Mouse (Mus musculus) ovary, postnatal 10 days (tissue): ENCODE data around the gene Polr2a.

Experiments used
- DNase-seq: peaks from one replicate; pipeline ENCODE4 v3.0.0; 2022; ENCODE audit warnings: low spot score

Gene Polr2a

DNA sequence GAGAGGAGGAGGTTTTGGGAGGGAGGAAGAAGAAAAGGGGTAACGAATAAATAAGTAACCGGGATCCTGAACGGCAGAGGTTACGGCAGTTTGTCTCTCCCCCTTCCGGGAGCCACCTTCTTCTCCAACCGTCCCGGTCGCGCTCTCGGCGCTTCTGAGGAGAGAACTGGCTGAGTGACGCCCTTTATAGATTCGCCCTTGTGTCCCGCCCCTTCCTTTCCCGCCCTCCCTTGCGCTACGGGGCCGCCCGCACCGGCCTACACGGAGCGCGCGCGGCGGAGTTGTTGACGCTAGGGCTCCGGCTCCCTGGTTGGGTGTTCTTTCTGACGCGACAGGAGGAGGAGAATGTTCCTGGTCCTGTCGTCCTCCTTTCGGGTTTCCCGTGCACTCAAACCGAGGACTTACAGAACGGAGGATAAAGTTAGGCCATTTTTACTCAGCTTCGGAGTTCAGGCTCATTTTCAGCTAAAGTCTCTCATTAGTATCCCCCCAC lies at the start of gene Polr2a:
Gene Polr2a, minus strand, starts transcription at position 160 of the 493 bp plus-strand sequence.
- peak; percentile 99 for DNase-seq

DNA sequence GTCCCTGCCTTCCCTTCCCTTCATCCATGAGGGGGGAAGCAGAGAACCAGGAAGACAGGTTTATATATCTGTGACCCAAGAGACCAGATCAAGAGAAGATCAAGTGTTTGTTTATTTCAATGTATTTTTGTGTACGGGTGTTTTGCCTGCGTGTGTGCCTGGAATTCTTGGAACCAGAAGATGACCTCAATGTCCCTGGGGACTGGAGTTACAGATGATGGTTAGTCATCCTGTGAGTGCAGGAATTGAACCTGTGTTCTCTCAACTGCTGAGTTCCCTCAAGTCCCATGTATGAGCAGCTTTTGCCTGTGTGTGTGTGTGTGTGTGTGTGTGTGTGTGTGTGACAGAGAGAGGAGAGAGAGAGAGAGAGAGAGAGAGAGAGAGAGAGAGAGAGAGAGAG lies 49.2 kb upstream of the Polr2a start:
- DNase-seq: no peak

DNA sequence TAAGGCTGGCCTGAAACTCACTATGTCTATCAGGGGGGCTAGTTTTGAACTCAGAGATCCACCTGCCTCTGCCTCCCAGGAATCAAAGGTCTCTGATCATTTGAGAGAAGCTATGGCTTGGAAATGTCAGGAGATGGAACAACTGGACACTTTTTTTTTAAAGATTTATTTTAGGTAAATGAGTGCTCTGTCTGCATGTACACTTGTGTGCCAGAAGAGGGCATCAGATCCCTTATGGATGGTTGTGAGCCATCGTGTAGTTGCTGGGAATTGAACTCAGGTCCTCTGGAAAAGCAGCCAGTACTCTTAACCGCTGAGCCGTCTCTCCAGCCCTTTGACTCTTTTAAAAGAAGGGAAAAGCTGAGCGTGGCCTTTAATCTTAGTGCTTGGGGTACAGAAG lies 47.9 kb upstream of the Polr2a start:
- DNase-seq: no peak

DNA sequence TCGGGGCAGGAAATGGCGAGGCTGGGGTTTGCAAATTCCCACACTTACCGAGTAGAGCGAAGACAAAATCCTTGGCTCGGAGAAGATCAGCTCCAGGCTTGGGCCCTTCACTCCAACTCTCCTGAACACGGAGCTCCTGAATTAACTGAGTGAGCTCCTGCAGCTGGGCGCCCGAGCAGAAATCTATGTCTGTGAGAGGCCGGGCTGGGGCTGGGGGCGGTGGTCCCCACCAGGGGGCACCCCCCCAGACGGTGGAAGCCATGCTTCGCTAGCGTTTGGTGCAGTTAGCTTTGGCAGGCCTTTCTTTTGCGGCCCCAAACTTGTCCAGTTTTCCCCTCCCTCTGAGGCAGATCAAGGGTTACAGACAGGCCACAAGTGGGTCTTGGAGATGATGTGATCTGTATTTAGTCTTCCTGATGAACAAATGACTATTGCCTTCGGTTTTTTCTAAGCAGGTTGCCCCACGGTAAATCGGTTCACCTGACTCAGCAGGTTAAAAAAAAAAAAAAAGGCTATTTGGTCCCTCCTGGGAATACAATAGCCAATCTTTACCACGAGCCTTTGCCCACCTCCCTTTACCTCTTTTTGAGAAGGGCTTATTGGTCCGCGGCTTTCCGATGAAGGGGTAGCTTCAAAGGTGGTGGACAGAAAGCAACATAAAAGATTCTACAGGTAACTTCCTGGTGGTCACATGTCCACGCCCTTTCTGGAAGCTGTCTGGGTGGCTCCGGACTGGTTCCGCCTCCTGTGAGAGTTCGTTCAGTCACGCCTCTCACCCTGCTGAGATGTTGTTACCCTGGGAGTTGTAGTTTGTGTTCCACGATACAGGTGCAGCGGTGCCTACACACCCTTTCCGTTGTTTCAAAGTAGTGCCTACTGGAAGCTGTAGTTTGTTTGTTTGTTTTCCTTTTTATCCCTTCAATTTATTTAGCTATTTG lies 46.8 kb upstream of the Polr2a start, which contains the start of gene Tmem102:
Gene Tmem102, minus strand, starts transcription at position 653 of the 938 bp plus-strand sequence.
- DNase-seq: no peak

DNA sequence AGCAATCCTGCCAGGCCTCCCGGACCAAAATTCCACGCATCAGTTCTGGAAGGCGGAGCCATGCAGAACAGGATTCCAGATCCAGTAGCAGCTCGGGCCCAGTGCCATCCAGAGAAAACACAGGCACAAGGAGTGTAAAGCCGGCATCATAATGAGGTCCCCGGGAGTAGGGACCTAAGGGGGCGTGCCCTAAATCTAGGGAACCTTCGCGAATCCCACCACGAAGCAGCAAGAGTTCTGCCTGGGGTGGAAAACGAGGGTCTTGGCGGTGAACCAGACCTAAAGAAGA lies 46.2 kb upstream of the Polr2a start:
- DNase-seq: no peak

DNA sequence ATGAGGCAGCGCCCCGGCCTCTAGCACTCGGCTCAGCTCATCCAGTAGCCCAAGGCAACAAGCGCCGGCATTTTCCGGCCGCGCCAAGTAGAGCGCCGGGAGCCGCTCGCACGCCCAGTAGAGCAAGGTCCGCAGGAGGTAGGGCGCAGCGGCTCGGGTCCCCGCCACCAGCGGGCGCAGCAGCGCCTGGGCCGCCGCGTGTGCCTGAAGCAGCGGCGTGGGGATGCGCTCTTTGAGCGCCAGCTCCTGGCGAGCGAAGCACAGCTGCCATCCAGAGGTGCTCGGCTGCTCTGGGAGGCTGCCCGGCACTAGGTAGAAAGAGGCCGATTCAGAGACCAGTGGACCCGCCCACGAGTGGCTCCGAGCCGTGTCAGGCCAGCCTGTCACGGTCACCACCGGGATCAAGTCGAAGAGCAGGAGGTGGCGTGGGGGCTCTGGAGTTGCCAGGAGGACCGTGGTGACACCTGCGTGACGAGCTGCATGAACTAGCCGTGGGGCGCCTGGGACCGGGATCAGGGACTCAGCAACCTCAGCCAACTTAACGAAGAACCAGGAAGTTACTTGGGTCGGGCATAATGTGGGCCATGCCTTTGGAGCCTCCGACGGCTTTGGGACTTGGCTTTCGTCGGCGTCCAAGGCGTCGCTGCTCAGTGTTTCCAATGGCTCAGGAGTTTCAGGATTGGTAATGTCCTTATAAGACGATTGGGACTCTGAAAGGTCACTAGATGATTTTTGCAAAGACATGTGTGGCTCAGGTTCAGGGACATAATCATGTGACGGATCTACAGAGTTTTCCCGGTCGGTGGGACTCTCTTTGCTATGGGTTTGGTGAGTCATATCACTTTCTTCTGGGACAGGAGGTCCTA lies 45.6 kb upstream of the Polr2a start:
- DNase-seq: peak; percentile 33

DNA sequence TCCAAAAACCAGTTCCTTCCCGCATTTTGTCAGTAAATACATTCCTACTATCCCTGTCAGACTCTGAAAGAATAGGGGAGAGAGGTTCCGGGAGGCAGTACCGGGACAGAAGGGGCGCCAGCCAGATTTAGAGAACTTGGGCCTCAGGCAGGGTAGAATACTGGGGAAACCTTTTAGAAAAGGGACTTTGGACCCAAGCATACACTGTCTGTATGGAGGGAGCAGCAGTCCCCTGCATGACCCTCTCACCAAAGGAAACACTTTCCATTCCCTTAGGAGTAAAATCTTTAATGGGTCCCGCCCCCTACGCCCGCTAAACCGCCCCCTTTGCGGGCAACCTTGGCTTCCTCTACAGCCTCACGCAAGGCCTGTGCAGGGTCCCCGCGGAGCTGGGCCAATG lies 44.9 kb upstream of the Polr2a start:
- DNase-seq: no peak

DNA sequence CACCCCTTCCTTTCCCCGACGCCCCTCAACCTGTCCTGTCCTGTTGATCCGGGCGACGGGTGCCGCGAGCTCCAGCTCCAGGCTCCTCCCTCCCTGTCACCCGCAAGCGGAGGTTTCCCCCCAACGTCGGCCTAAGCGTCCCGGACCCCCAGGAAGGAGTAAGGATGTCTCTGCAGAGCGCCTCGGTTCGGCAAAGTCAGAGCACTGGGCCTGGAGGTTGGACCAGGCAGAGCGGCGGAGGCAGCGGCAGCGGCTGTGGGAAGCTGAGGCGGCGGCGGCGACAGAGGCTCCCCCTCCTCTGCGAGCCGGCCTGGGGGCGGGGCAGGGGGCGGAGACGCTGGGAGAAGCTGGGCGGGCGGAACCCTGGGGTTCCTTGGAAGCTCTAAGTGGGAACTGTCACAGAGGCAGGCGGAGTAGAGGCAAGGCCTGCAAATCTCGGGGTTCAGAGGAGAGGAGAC lies 44.2 kb upstream of the Polr2a start:
- peak; percentile 68 for DNase-seq

DNA sequence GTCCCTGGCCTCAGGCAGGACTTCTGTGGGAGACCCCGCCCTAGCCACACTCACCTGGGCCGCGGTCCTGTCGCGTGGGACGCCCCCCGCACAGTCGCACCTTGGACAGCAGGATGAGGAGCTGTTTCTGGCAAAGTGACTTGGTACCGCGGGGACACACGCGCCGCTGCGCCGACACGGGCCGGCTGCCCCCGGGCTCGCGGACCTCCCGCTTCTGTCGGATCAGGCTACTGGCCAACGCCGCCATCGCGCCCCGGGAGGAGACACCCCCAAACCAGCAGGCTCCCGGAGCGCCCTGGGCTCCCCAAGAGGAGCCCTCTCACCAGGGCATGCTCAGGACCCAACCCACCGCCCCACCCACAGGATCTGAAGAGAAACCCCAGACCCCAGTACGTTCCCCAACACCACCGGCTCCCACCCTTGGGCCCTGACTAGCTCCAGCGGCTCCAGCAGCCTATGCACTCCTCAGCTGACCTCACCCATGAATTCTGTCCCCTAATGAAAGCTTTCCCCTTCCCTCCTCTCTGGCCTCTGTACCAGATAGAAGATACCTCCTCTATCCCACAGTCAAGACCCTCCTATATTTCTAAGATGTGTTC lies 43.0 kb upstream of the Polr2a start, which contains the start of gene Fgf11:
Gene Fgf11, minus strand, starts transcription at position 479 of the 599 bp plus-strand sequence.
- no peak for DNase-seq

DNA sequence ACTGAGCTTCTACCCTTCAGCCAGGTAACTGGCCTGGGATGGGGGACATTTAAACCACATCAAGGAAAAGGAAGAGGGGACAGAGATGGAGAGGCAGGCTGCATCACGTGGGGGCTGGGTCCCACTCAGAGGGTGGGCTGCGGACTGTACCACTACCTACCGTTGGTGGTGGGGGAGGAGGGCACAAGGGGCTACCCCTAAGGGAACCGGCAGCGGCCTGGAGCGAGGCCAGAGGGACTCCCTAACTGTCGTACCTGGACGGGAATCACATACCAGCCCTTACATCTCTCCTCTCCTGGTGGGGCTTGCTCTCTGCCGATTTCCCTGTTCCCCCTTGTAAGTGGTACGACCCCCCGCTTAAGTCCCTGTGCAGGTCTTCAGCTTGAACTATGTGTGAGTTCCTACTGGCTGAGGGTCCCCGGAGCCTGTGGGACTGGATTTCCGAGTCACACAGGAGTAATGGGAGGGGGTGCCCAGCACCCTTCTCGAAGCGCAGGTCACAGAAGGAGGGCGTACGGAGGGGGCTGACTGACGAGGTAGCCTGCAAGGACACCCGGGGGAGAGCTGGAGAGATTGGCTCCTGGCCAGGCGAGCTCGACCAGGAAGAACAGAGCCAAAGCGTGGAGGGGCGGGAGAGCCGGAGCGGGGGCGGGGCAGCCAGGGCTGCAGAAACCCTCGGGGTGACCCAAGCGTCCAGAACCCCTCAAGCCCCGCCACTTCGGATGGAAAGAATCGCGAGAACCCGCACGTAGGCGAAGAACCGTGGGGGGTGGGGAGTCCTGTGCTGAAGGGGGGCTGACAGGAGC lies 42.2 kb upstream of the Polr2a start:
- DNase-seq: peak; percentile 55

DNA sequence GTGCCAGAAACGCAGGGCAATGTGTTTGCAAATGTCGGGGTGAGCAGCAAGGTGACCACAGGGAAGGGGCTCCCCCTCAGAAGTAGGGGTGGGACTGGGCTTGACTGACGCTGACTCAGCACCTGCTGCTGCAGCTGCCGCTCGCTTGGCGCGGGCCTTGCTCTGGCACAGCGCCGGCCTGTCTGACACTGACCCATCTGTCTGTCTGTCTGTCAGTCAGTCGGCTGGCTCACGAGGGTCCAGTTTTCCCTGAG lies 41.6 kb upstream of the Polr2a start:
- DNase-seq: no peak

DNA sequence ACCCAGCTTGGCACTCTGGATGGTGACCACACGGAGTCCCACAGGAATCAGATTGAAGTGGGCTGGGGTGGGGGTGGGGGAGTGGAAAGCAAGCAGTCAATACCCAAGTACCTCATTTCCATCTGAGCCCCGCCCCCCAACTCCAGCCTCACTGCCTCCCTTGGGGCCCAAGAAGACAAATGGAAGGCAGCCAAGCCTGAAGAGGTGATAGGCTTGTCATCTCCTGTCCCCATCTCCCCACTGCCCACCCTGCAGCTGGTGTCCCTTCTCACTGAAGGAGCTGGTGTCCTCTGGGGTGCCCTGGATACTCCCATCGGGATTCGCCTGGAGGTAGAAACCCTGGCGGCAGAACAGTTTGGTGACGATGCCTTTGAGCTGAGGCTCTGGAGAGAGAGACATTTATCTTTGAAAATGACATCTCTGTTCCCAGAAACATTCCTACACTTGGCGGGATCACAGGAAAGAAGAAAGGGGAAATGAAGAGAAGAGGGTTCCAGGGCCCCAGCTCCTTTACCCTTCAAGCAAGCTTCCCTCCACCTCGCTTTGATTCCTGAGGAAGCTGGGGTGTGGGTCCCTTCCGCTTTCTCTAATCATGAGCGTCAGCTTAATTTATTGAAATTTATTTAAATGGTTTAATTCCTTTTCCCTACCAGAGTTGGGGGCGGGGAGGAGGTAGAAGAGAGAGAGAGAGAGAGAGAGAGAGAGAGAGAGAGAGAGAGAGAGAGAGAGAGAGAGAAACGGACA lies 41.1 kb upstream of the Polr2a start:
- DNase-seq: no peak

DNA sequence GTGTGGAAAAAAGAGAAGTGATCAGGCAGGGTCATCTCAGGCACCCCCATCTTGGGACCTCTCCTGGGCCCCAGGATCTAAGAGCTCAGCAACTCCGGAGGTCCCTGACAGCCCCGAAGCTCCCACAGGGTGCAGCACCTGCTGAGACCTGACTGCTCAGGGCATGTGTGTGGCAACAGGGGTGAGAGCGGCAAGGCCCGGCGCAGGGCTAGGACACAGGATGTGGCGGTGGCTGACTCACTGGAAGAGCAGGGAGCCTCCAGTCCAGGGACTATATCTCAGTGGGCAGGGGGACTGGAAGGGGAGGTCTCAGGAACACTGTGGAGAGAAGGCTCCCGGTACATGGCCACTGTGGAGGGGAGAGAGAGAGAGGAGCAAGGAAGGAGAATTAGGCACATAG lies 39.5 kb upstream of the Polr2a start:
- DNase-seq: no peak

DNA sequence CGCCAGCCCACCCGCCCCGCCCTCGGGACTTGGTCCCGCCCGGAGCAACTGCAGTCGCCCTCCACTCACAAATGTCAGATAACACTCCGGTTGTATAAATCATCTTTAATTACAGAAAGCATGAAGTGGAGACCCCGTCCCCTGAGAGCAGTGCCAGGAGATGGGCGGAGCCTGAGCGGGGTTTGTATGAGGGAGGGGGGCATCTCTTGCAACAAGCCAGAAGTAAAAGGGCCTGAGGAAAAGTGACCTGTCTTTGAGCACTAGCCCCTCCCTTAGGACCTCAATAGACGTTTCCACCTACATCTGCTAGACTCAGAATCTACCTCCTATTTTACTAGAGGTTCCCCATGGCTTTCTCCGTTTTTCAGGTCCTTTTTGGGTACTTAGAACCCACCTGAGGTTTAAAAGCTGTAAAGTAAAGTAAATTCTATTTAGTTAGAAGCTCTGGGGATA lies 37.6 kb upstream of the Polr2a start:
- no peak for DNase-seq

DNA sequence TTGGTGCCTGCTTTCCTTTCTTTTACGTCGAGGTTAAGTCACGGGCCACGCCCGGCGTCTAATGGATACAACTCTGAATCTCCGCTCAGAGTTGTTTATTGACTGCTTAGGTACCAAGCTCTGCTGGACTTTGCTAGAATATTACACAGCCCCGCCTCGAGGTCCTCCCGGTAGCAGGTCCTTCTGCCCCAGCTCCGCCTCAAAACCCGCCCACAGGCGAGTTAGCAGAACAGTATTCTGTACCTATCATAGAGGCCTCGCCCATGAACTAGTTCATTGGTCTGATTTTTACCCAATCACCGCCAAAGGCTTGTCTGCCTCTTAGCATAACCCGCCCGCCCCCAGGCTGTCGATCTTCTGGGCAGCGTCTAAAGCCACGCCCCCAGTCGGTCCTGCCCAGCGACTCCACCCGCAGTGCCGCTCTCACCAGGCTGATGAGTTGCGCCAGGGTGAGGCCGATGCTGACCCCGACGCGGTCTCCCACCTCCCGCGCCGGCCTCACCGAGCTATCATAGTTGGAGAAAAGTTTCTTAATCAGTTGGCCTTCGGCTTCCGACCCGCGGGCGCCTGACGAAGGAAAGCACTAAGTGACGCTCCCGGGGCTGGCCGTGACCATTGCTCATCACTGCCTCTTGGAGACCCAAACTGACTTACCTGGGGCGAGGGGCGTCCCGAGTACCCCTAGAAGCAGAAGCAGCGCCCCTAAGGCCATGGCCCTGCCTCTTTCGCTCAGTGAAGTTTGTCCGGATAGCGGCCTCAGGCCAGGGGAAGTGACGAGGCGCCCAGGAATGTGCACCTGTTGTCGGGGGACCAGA lies 36.9 kb upstream of the Polr2a start, which contains the start of gene Chrnb1:
Gene Chrnb1, minus strand, starts transcription at position 776 of the 815 bp plus-strand sequence.
- DNase-seq: no peak

DNA sequence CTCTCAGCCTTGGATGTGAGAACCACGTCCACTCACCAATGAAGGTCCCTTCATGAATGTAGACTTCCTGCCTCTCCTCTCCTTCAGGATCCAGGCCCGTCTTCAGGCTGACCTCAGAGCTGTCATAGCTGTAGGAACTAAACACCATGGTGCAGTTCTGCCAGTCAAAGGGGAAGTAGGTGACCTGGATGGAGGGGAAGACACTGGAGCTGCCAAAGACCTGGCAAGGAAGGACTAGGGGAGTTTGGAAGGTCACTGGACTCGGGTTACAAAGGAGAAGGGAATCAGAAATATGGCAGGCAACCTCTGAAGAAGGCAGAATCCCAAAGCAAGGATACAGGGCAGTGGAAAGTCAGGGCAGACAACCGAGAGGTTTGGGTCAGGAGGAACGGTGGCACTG lies 35.0 kb upstream of the Polr2a start:
- DNase-seq: no peak

DNA sequence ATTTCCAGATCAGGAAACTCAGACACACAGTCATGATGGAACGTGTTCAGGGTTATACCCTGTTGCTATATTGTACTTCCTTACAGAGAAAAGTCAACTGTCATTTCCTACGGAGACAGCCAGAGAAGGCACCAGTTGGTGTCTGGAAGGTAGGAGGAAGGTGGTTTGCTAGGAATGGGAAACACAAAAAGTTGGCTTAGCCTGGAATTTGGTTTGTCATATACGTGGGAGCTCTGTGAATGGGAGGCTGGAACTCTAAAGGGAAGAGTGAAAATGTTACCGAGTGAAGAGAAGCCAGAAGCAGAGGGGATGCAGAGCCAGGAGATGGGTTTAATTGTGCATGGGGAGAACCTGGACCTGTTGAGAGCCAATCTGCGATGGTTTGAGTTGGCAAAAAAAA lies 33.0 kb upstream of the Polr2a start:
- no peak for DNase-seq

DNA sequence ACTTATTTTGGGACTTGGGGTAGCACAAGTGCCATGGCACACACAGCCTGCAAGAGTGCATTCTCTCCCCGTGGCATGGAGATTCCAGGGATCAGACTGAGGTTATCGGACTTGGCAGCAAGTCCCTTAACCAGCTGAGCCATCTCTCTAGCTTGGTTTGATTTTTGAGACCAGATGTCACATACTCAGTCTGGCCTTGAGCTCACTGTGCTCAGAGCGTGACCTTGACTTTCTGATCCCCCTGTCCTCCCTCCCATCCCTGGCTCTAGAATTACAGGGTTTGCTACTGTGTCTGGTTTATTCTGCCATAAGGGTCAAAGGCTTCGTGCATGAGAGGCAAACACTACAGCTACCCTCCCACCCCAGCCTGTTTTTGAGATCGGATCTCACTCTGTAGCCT lies 31.0 kb upstream of the Polr2a start:
- no peak for DNase-seq

DNA sequence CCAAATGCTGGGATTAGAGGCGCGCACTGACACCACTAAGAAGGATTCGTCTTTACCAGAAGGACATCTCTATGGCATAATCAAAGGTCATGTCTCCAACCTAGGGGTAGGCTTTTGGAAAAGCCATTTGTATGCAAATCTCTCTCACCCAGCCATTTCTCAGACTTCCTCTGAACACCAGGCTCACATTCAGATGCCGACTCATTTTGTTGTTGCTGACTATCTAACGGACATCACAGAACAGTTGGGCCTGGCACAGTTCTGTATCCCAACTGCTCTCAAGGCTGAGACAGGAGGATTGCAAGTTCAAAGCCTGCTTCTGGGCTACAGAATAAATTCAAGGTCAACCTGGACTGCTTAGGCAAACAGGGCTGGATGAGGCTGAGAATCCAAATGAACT lies 28.9 kb upstream of the Polr2a start:
- no peak for DNase-seq

DNA sequence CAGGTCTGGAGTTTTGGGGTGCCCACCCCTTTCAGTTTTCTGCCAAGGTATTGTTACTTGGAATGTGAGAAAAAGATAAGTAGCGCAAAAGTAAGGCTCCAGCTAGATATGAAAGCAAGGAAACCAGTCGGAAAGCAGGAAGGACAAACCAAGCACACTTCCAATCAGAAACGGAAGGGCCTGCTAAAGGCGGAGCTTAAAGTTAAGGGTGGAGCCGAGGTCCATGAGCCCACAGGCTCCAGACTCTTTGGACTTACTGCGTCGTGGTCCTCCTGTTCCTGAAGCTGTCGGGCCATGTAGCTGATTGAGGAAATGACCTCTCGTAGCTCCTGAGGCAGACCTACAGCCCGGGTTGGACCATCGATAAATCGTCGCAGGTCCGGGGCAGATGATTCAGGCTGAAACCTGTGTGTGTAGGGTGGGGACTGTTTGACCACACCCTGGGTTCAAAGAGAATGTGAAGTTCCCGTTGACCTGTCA lies 26.4 kb upstream of the Polr2a start:
- no peak for DNase-seq
